ENCODE assay signal across 9 mouse cellular contexts in genomic region chr4:98563506-98564195, GRCm38 (mm10).
A peak's percentile ranks its signal among the peaks of the same experiment; 100 is the strongest.
DNase-seq lines count a peak whose midpoint lies in the region; ATAC-seq and TF ChIP-seq lines count a peak whose summit lies in the region.
"Had no signal": no experiment of that assay in that cellular context is flagged by ENCODE, and none has a peak within 500 bp of the region (broad histone marks: within the 10 kb centered on the region; RNA-seq: fewer than 3 reads in every experiment).

No protein-coding gene starts in this region.

- H3K9ac ChIP-seq in heart, embryonic 13.5 days = peak overlapping the region; percentile 57
- H3K9ac ChIP-seq in limb, embryonic 14.5 days (ENCODE audit: low read depth, low read length, severe bottlenecking) = no peak overlapping the region

- peak overlapping the region; percentile 97 for H3K27ac ChIP-seq in heart, embryonic 13.5 days (replicated peaks)
- H3K27ac ChIP-seq in limb, embryonic 14.5 days (replicated peaks; ENCODE audit: low read depth, low read length) = peak overlapping the region; percentile 55; the same call in 1 of the 2 replicates

- H3K27me3 ChIP-seq in heart, embryonic 13.5 days (replicated peaks) = no peaks in the 10 kb centered on the region
- no peaks in the 10 kb centered on the region for H3K27me3 ChIP-seq in limb, embryonic 14.5 days (ENCODE audit: control insufficient read depth, insufficient read depth, low read length)

- H3K4me2 ChIP-seq in heart, embryonic 13.5 days = peak overlapping the region; percentile 44
- no peak overlapping the region for H3K4me2 ChIP-seq in limb, embryonic 14.5 days (replicated peaks; ENCODE audit: low read depth, low read length, severe bottlenecking)

- no peaks in the 10 kb centered on the region for H3K9me3 ChIP-seq in heart, embryonic 13.5 days
- H3K9me3 ChIP-seq in limb, embryonic 14.5 days (ENCODE audit: control insufficient read depth, low read length) = no peaks in the 10 kb centered on the region

- no peak overlapping the region for H3K4me3 ChIP-seq in heart, embryonic 13.5 days
- H3K4me3 ChIP-seq in limb, embryonic 14.5 days (replicated peaks; ENCODE audit: low read length) = no peak overlapping the region

- ATAC-seq in cerebellum, adult (ENCODE audit: insufficient number of reproducible peaks, low FRiP score, low TSS enrichment) = 0 out of 2 replicates have a peak, but pooled peaks have one; percentile 17
- peak; percentile 71; the same call in 1 of the 2 replicates for ATAC-seq in heart, embryonic 13.5 days (ENCODE audit: extremely low read depth, insufficient number of reproducible peaks, low FRiP score, low TSS enrichment)
- ATAC-seq in limb, embryonic 14.5 days (ENCODE audit: low FRiP score, low read depth) = no peak; the same call in 1 of the 2 replicates

- 40% methylated on average over 10 of the region's 10 CpGs for WGBS in heart, embryonic 13.5 days
- 60% methylated on average over 10 of the region's 10 CpGs for WGBS in limb, embryonic 14.5 days

- no peak for TF ChIP-seq POLR2A in limb, embryonic 14.5 days (IDR thresholded peaks at IDR 0.05; ENCODE audit: borderline replicate concordance, extremely low read depth, insufficient read depth, insufficient read length)

- DNase-seq in cerebellum, postnatal 4 days (ENCODE audit: low spot score in 2 of 2) = no peak
- peak; percentile 9 for DNase-seq in 3T3-L1 (ENCODE audit: low read depth, low spot score)
- peak; percentile 73 for DNase-seq in limb, embryonic 14.5 days (ENCODE audit: low spot score)
- DNase-seq in left cerebral cortex, adult 11 months (ENCODE audit: low spot score) = no peak
- DNase-seq in adipocyte (ENCODE audit: low spot score) = no peak
- no peak for DNase-seq in right cerebral cortex, adult 18-20 months
- DNase-seq: right cerebral cortex, postnatal 14 days had no signal

- H3K4me1 ChIP-seq in heart, embryonic 13.5 days = peaks cover 36% of the 10 kb centered on the region
- H3K4me1 ChIP-seq in limb, embryonic 14.5 days (ENCODE audit: control insufficient read depth, insufficient read depth, low read length) = peaks cover 24% of the 10 kb centered on the region

- H3K36me3 ChIP-seq in heart, embryonic 13.5 days = no peaks in the 10 kb centered on the region
- no peaks in the 10 kb centered on the region for H3K36me3 ChIP-seq in limb, embryonic 14.5 days (ENCODE audit: control insufficient read depth, insufficient read depth, low read length)

Comparison
In these comparisons a context has a peak if more than half of its experiments do, and no peak if none do; other contexts are left out.
1. DNase-seq: peak in 3T3-L1 (single experiment) and limb, embryonic 14.5 days (single experiment); none in cerebellum, postnatal 4 days (0 of 2), left cerebral cortex, adult 11 months (single experiment), adipocyte (single experiment) and right cerebral cortex, adult 18-20 months (single experiment).